Mouse (Mus musculus): ENCODE results near the gene Zfp422.
A peak's percentile ranks its signal among the peaks of the same experiment; 100 is the strongest.

Gene Zfp422

GRCm38 (mm10) chr6:116628539-116629171 is at the start of gene Zfp422:
Gene Zfp422 (minus strand): TSS chr6:116628999.
- peak; percentile 50 for DNase-seq

- no peak for DNase-seq
These were observed 48.5 kb upstream of the Zfp422 start for GRCm38 (mm10) chr6:116677321-116677720.

GRCm38 (mm10) chr6:116676355-116676913 is 47.6 kb upstream of the Zfp422 start:
- no peak for DNase-seq

GRCm38 (mm10) chr6:116674283-116674886 is 45.6 kb upstream of the Zfp422 start:
- no peak for DNase-seq

- peak; percentile 70 for DNase-seq
These were observed 44.9 kb upstream of the Zfp422 start, which contains the start of gene Rassf4 for GRCm38 (mm10) chr6:116673471-116674282. Gene Rassf4 (minus strand): TSS chr6:116673952.

GRCm38 (mm10) chr6:116672349-116672748 is 43.5 kb upstream of the Zfp422 start:
- DNase-seq = no peak

GRCm38 (mm10) chr6:116671768-116672167 is 43.0 kb upstream of the Zfp422 start:
- DNase-seq = no peak

GRCm38 (mm10) chr6:116671031-116671430 is 42.2 kb upstream of the Zfp422 start:
- DNase-seq = no peak

GRCm38 (mm10) chr6:116670144-116670543 is 41.3 kb upstream of the Zfp422 start:
- no peak for DNase-seq

- no peak for DNase-seq
These were observed 40.1 kb upstream of the Zfp422 start for GRCm38 (mm10) chr6:116668682-116669470.

- no peak for DNase-seq
These were observed 38.6 kb upstream of the Zfp422 start for GRCm38 (mm10) chr6:116667382-116667781.

GRCm38 (mm10) chr6:116666892-116667291 is 38.1 kb upstream of the Zfp422 start:
- no peak for DNase-seq

GRCm38 (mm10) chr6:116666085-116666750 is 37.4 kb upstream of the Zfp422 start:
- no peak for DNase-seq

GRCm38 (mm10) chr6:116664830-116665229 is 36.0 kb upstream of the Zfp422 start:
- no peak for DNase-seq

- no peak for DNase-seq
These were observed 35.2 kb upstream of the Zfp422 start for GRCm38 (mm10) chr6:116664031-116664430.

- no peak for DNase-seq
These were observed 34.6 kb upstream of the Zfp422 start for GRCm38 (mm10) chr6:116663364-116663763.

GRCm38 (mm10) chr6:116653684-116654454 is 25.1 kb upstream of the Zfp422 start:
- DNase-seq = no peak

- no peak for DNase-seq
These were observed 24.4 kb upstream of the Zfp422 start for GRCm38 (mm10) chr6:116653191-116653590.

GRCm38 (mm10) chr6:116651437-116652118 is 22.8 kb upstream of the Zfp422 start:
- peak; percentile 59 for DNase-seq

- peak; percentile 89 for DNase-seq
These were observed 21.6 kb upstream of the Zfp422 start, which contains the start of gene Depp1 for GRCm38 (mm10) chr6:116650406-116650805. Gene Depp1 (plus strand): TSS chr6:116650609.

Measured in kidney, adult 11 months (tissue).